In the genomic region with DNA sequence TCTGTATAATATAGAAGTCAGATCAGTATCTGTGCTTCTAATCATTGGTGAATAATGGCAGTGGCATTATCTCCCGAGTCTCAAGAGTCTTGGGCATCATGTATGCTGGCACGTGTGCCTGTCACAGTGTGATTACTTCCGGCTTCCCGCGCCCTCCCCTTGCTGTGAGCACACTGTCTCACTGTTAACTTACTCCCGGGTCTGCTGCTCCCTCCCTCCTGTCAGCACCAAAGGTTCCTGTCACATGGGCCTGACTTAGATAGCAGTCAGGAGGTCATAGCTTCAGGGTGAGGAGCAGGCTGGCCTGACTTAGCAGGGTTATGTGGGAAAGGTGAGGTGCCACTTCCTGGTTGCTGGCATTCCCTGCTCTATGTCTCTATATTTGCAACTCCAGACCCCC, we compare ENCODE assay signal across 11 mouse cellular contexts.
DNase-seq lines count a peak whose midpoint lies in the region; ATAC-seq and TF ChIP-seq lines count a peak whose summit lies in the region.
"Had no signal": no experiment of that assay in that cellular context is flagged by ENCODE, and none has a peak within 500 bp of the region (broad histone marks: within the 10 kb centered on the region; RNA-seq: fewer than 3 reads in every experiment).

No protein-coding gene starts in this region.

- no peak overlapping the region for H3K4me2 ChIP-seq in heart, embryonic 15.5 days
- no peak overlapping the region for H3K4me2 ChIP-seq in liver, embryonic 16.5 days (ENCODE audit: low read depth, low read length)
- H3K4me2 ChIP-seq: hindbrain, embryonic 15.5 days had no signal

- no peak for TF ChIP-seq POLR2A in ES-Bruce4 (IDR thresholded peaks at IDR 0.05; ENCODE audit: insufficient read depth, low read length)

- no peaks in the 10 kb centered on the region for H3K27me3 ChIP-seq in heart, embryonic 15.5 days
- no peaks in the 10 kb centered on the region for H3K27me3 ChIP-seq in ES-Bruce4 (ENCODE audit: control insufficient read depth, insufficient read depth, low read length, poor library complexity, severe bottlenecking)
- no peaks in the 10 kb centered on the region for H3K27me3 ChIP-seq in liver, embryonic 16.5 days (ENCODE audit: control insufficient read depth, insufficient read depth, low read depth, low read length)
- H3K27me3 ChIP-seq: hindbrain, embryonic 15.5 days had no signal

- no peak for DNase-seq in heart, postnatal 10 days
- no peak for DNase-seq in left cerebral cortex, postnatal 14 days (ENCODE audit: low spot score in 2 of 2)
- DNase-seq in layer of hippocampus, postnatal 14 days (ENCODE audit: low spot score in 2 of 2), result no peak
- DNase-seq in cerebellum, postnatal 36 days, result no peak
- DNase-seq: lung, adult 18-20 months had no signal

- peak; percentile 55 for ATAC-seq in heart, embryonic 15.5 days (replicated peaks; ENCODE audit: insufficient number of reproducible peaks, insufficient read depth, low FRiP score, low read depth)
- ATAC-seq in granulocyte monocyte progenitor cell, adult 5-6 weeks (replicated peaks; ENCODE audit: poor library complexity, severe bottlenecking), result peak; percentile 76
- peak; percentile 73 for ATAC-seq in liver, embryonic 16.5 days (ENCODE audit: low read depth)

- TF ChIP-seq CTCF in ES-Bruce4 (IDR thresholded peaks at IDR 0.05; ENCODE audit: low read depth, low read length), result no peak

- peak; percentile 71; the same call in 1 of the 2 replicates for TF ChIP-seq EP300 in ES-Bruce4 (IDR thresholded peaks at IDR 0.05; ENCODE audit: insufficient read depth, low read depth, low read length)

- H3K4me1 ChIP-seq in heart, embryonic 15.5 days (replicated peaks), result peaks cover 10% of the 10 kb centered on the region
- peaks cover 7% of the 10 kb centered on the region for H3K4me1 ChIP-seq in ES-Bruce4 (ENCODE audit: control insufficient read depth, insufficient read depth, low read length)
- peaks cover 3% of the 10 kb centered on the region for H3K4me1 ChIP-seq in liver, embryonic 16.5 days (ENCODE audit: control insufficient read depth, low read depth, low read length)

- intact Hi-C loops in heart, postnatal 10 days (cut with DNase I), result no loop called here
- intact Hi-C loops in left cerebral cortex, postnatal 14 days (cut with DNase I), result no loop called here

- H3K36me3 ChIP-seq in heart, embryonic 15.5 days, result no peaks in the 10 kb centered on the region
- no peaks in the 10 kb centered on the region for H3K36me3 ChIP-seq in ES-Bruce4 (ENCODE audit: control insufficient read depth, insufficient read depth, low read length, poor library complexity, severe bottlenecking)
- H3K36me3 ChIP-seq in liver, embryonic 16.5 days (ENCODE audit: control insufficient read depth, insufficient read depth), result no peaks in the 10 kb centered on the region
- H3K36me3 ChIP-seq: hindbrain, embryonic 15.5 days had no signal

- H3K9me3 ChIP-seq in heart, embryonic 15.5 days (replicated peaks), result no peaks in the 10 kb centered on the region
- no peaks in the 10 kb centered on the region for H3K9me3 ChIP-seq in ES-Bruce4 (replicated peaks; ENCODE audit: control insufficient read depth, insufficient read depth, low read length, poor library complexity, severe bottlenecking)
- H3K9me3 ChIP-seq in liver, embryonic 16.5 days (replicated peaks; ENCODE audit: control insufficient read depth, low read length), result no peaks in the 10 kb centered on the region
- H3K9me3 ChIP-seq: hindbrain, embryonic 15.5 days had no signal

- H3K9ac ChIP-seq in heart, embryonic 15.5 days, result no peak overlapping the region
- no peak overlapping the region for H3K9ac ChIP-seq in ES-Bruce4 (ENCODE audit: low read depth, poor library complexity, severe bottlenecking)
- H3K9ac ChIP-seq in liver, embryonic 16.5 days (ENCODE audit: low read depth, low read length), result no peak overlapping the region; the same call in 1 of the 2 replicates
- H3K9ac ChIP-seq: hindbrain, embryonic 15.5 days had no signal

- no peak overlapping the region for H3K27ac ChIP-seq in heart, embryonic 15.5 days
- H3K27ac ChIP-seq in ES-Bruce4 (ENCODE audit: insufficient read depth, low read length), result no peak overlapping the region
- no peak overlapping the region for H3K27ac ChIP-seq in liver, embryonic 16.5 days (ENCODE audit: low read length)
- H3K27ac ChIP-seq: hindbrain, embryonic 15.5 days had no signal

- 9% methylated on average over 6 of the region's 6 CpGs for WGBS in heart, embryonic 15.5 days
- 10% methylated on average over 6 of the region's 6 CpGs for WGBS in liver, embryonic 16.5 days (ENCODE audit: insufficient replicate concordance)

- H3K4me3 ChIP-seq in heart, embryonic 15.5 days, result no peak overlapping the region
- H3K4me3 ChIP-seq in ES-Bruce4 (ENCODE audit: low read depth, low read length), result no peak overlapping the region
- no peak overlapping the region for H3K4me3 ChIP-seq in liver, embryonic 16.5 days (ENCODE audit: low read depth, low read length)
- H3K4me3 ChIP-seq: hindbrain, embryonic 15.5 days; myocyte had no signal
